Mouse (Mus musculus): ENCODE data around the gene Lrrc10. TPM values are rescaled to one million over a fixed set of nuclear protein-coding genes. Genes with fewer than 3 reads are reported as not detected.
"Not testable (repeated sequence)": the region's sequence is repeated elsewhere in the genome, so short reads cannot be mapped to it uniquely, and the experiment has no call there.

Lrrc10 gene
- polyA plus RNA-seq, 1 experiment from 2014 or later: not detected

GRCm38 (mm10) chr10:117033785-117034184 is 11.4 kb upstream of the Lrrc10 start:
- no peak overlapping the region for H3K9ac ChIP-seq (ENCODE audit: low read length)
- H3K27me3 ChIP-seq (ENCODE audit: control insufficient read depth, insufficient read depth, low read length): no peaks in the 10 kb centered on the region
- H3K4me1 ChIP-seq (ENCODE audit: control insufficient read depth, insufficient read depth, low read length): no peaks in the 10 kb centered on the region
- no peak overlapping the region for H3K4me3 ChIP-seq (ENCODE audit: low read depth, low read length)
- no peak overlapping the region for H3K4me2 ChIP-seq
- H3K27ac ChIP-seq (ENCODE audit: low read depth, low read length): no peak overlapping the region
- DNase-seq (ENCODE audit: low spot score, missing footprints) (peak; percentile 97), ATAC-seq (ENCODE audit: low FRiP score) (peak; percentile 68)
- H3K36me3 ChIP-seq (ENCODE audit: control insufficient read depth, insufficient read depth, low read length): no peaks in the 10 kb centered on the region
- 38% methylated on average over 8 of the region's 8 CpGs for WGBS
- no peaks in the 10 kb centered on the region for H3K9me3 ChIP-seq (ENCODE audit: control insufficient read depth, low read length)

GRCm38 (mm10) chr10:117040355-117040754 is 4.8 kb upstream of the Lrrc10 start:
- DNase-seq (ENCODE audit: low spot score, missing footprints) (no peak), ATAC-seq (ENCODE audit: low FRiP score) (no peak)
- H3K27me3 ChIP-seq (ENCODE audit: control insufficient read depth, insufficient read depth, low read length): no peaks in the 10 kb centered on the region
- H3K9me3 ChIP-seq (ENCODE audit: control insufficient read depth, low read length): no peaks in the 10 kb centered on the region
- H3K36me3 ChIP-seq (ENCODE audit: control insufficient read depth, insufficient read depth, low read length): no peaks in the 10 kb centered on the region
- H3K4me3 ChIP-seq (ENCODE audit: low read depth, low read length): no peak overlapping the region
- H3K4me2 ChIP-seq: no peak overlapping the region
- H3K9ac ChIP-seq (ENCODE audit: low read length): no peak overlapping the region
- WGBS: 70% methylated on average over 6 of the region's 6 CpGs
- no peak overlapping the region for H3K27ac ChIP-seq (ENCODE audit: low read depth, low read length)
- no peaks in the 10 kb centered on the region for H3K4me1 ChIP-seq (ENCODE audit: control insufficient read depth, insufficient read depth, low read length)

- no peak overlapping the region for H3K4me2 ChIP-seq
- DNase-seq (ENCODE audit: low spot score, missing footprints): no peak
- H3K9me3 ChIP-seq (ENCODE audit: control insufficient read depth, low read length): no peaks in the 10 kb centered on the region
- no peak for ATAC-seq (ENCODE audit: low FRiP score)
- no peaks in the 10 kb centered on the region for H3K36me3 ChIP-seq (ENCODE audit: control insufficient read depth, insufficient read depth, low read length)
- no peaks in the 10 kb centered on the region for H3K27me3 ChIP-seq (ENCODE audit: control insufficient read depth, insufficient read depth, low read length)
- 88% methylated on average over 14 of the region's 14 CpGs for WGBS
- H3K27ac ChIP-seq (ENCODE audit: low read depth, low read length): no peak overlapping the region
- H3K4me1 ChIP-seq (ENCODE audit: control insufficient read depth, insufficient read depth, low read length): no peaks in the 10 kb centered on the region
- no peak overlapping the region for H3K4me3 ChIP-seq (ENCODE audit: low read depth, low read length)
- H3K9ac ChIP-seq (ENCODE audit: low read length): no peak overlapping the region
These were observed 2.8 kb upstream of the Lrrc10 start for GRCm38 (mm10) chr10:117042295-117042694.

- H3K4me2 ChIP-seq; ATAC-seq (ENCODE audit: low FRiP score); H3K27me3 ChIP-seq (ENCODE audit: control insufficient read depth, insufficient read depth, low read length); H3K36me3 ChIP-seq (ENCODE audit: control insufficient read depth, insufficient read depth, low read length); H3K9me3 ChIP-seq (ENCODE audit: control insufficient read depth, low read length); DNase-seq (ENCODE audit: low spot score, missing footprints); H3K27ac ChIP-seq (ENCODE audit: low read depth, low read length); H3K4me3 ChIP-seq (ENCODE audit: low read depth, low read length); H3K9ac ChIP-seq (ENCODE audit: low read length); H3K4me1 ChIP-seq (ENCODE audit: control insufficient read depth, insufficient read depth, low read length): not testable (repeated sequence)
- 56% methylated on average over 15 of the region's 16 CpGs for WGBS
These were observed 1.5 kb upstream of the Lrrc10 start for GRCm38 (mm10) chr10:117043497-117044166.

GRCm38 (mm10) chr10:117049253-117049652 is 4.1 kb downstream of the Lrrc10 start:
- ATAC-seq (ENCODE audit: low FRiP score) (no peak), DNase-seq (ENCODE audit: low spot score, missing footprints) (no peak)
- Histone ChIP-seq H3K9ac (ENCODE audit: low read length) (no peak overlapping the region), H3K9me3 (ENCODE audit: control insufficient read depth, low read length) (no peaks in the 10 kb centered on the region), H3K27ac (ENCODE audit: low read depth, low read length) (no peak overlapping the region), H3K4me3 (ENCODE audit: low read depth, low read length) (no peak overlapping the region), H3K27me3 (ENCODE audit: control insufficient read depth, insufficient read depth, low read length) (no peaks in the 10 kb centered on the region), H3K36me3 (ENCODE audit: control insufficient read depth, insufficient read depth, low read length) (peaks cover 27% of the 10 kb centered on the region), H3K4me2 (no peak overlapping the region), H3K4me1 (ENCODE audit: control insufficient read depth, insufficient read depth, low read length) (no peaks in the 10 kb centered on the region)
- WGBS: 79% methylated on average over 4 of the region's 4 CpGs

- ATAC-seq (ENCODE audit: low FRiP score) (no peak), DNase-seq (ENCODE audit: low spot score, missing footprints) (no peak)
- Histone ChIP-seq H3K27me3 (ENCODE audit: control insufficient read depth, insufficient read depth, low read length) (no peaks in the 10 kb centered on the region), H3K4me2 (no peak overlapping the region), H3K27ac (ENCODE audit: low read depth, low read length) (no peak overlapping the region), H3K36me3 (ENCODE audit: control insufficient read depth, insufficient read depth, low read length) (peaks cover 31% of the 10 kb centered on the region), H3K4me1 (ENCODE audit: control insufficient read depth, insufficient read depth, low read length) (no peaks in the 10 kb centered on the region), H3K9ac (ENCODE audit: low read length) (no peak overlapping the region), H3K4me3 (ENCODE audit: low read depth, low read length) (no peak overlapping the region), H3K9me3 (ENCODE audit: control insufficient read depth, low read length) (no peaks in the 10 kb centered on the region)
- WGBS: 81% methylated on average over 4 of the region's 4 CpGs
These were observed 4.9 kb downstream of the Lrrc10 start for GRCm38 (mm10) chr10:117049961-117050597.

- H3K36me3 ChIP-seq (ENCODE audit: control insufficient read depth, insufficient read depth, low read length): peaks cover 64% of the 10 kb centered on the region
- H3K9ac ChIP-seq (ENCODE audit: low read length): no peak overlapping the region
- ATAC-seq (ENCODE audit: low FRiP score) (no peak), DNase-seq (ENCODE audit: low spot score, missing footprints) (no peak)
- no peaks in the 10 kb centered on the region for H3K27me3 ChIP-seq (ENCODE audit: control insufficient read depth, insufficient read depth, low read length)
- WGBS: 94% methylated on average over 4 of the region's 4 CpGs
- H3K4me2 ChIP-seq: no peak overlapping the region
- no peaks in the 10 kb centered on the region for H3K4me1 ChIP-seq (ENCODE audit: control insufficient read depth, insufficient read depth, low read length)
- no peak overlapping the region for H3K4me3 ChIP-seq (ENCODE audit: low read depth, low read length)
- H3K9me3 ChIP-seq (ENCODE audit: control insufficient read depth, low read length): no peaks in the 10 kb centered on the region
- H3K27ac ChIP-seq (ENCODE audit: low read depth, low read length): no peak overlapping the region
These were observed 10.5 kb downstream of the Lrrc10 start for GRCm38 (mm10) chr10:117055668-117056067.

- Histone ChIP-seq H3K4me2 (peak overlapping the region; percentile 88), H3K36me3 (ENCODE audit: control insufficient read depth, insufficient read depth, low read length) (peaks cover 20% of the 10 kb centered on the region), H3K4me3 (ENCODE audit: low read depth, low read length) (peak overlapping the region; percentile 93), H3K9me3 (ENCODE audit: control insufficient read depth, low read length) (no peaks in the 10 kb centered on the region), H3K9ac (ENCODE audit: low read length) (peak overlapping the region; percentile 83), H3K4me1 (ENCODE audit: control insufficient read depth, insufficient read depth, low read length) (peaks cover 4% of the 10 kb centered on the region), H3K27ac (ENCODE audit: low read depth, low read length) (no peak overlapping the region), H3K27me3 (ENCODE audit: control insufficient read depth, insufficient read depth, low read length) (no peaks in the 10 kb centered on the region)
- ATAC-seq (ENCODE audit: low FRiP score) (0 out of 2 replicates have a peak, but pooled peaks have one; percentile 4), DNase-seq (ENCODE audit: low spot score, missing footprints) (no peak)
- 6% methylated on average over 15 of the region's 15 CpGs for WGBS
These were observed 17.7 kb downstream of the Lrrc10 start for GRCm38 (mm10) chr10:117062894-117063253.

- H3K4me2 ChIP-seq: peak within 1 kb of the TSS; percentile 88
- H3K9me3 ChIP-seq (ENCODE audit: control insufficient read depth, low read length): no peaks in the 10 kb centered on the region
- ATAC-seq (ENCODE audit: low FRiP score) (peak; percentile 95), DNase-seq (ENCODE audit: low spot score, missing footprints) (peak; percentile 100)
- H3K9ac ChIP-seq (ENCODE audit: low read length): peak within 1 kb of the TSS; percentile 83
- under 1% methylated on average over 68 of the region's 68 CpGs for WGBS
- peak within 1 kb of the TSS; percentile 54 for H3K27ac ChIP-seq (ENCODE audit: low read depth, low read length)
- peak within 1 kb of the TSS; percentile 93 for H3K4me3 ChIP-seq (ENCODE audit: low read depth, low read length)
- H3K4me1 ChIP-seq (ENCODE audit: control insufficient read depth, insufficient read depth, low read length): peaks cover 4% of the 10 kb centered on the region
- H3K27me3 ChIP-seq (ENCODE audit: control insufficient read depth, insufficient read depth, low read length): no peaks in the 10 kb centered on the region
- H3K36me3 ChIP-seq (ENCODE audit: control insufficient read depth, insufficient read depth, low read length): peaks cover 20% of the 10 kb centered on the region
These were observed 18.3 kb downstream of the Lrrc10 start, which contains the start of gene Cct2 for GRCm38 (mm10) chr10:117063254-117064021. TSS of gene Cct2 (minus strand) at chr10:117063814.
